Mouse (Mus musculus) neural tube, embryonic 10.5 days (tissue): ENCODE data around the gene C1qa.

Experiments used
- DNase-seq: peaks from one replicate; pipeline ENCODE4 v3.0.0-alpha.2; 2017; ENCODE audit warnings: low spot score; ENCODE audit errors: extremely low spot score

The C1qa gene

GRCm38 (mm10) chr4:136904767-136905539, 6.3 kb upstream of the C1qa start:
- no peak for DNase-seq

GRCm38 (mm10) chr4:136899154-136899553, 551 bp upstream of the C1qa start:
- no peak for DNase-seq

DNA sequence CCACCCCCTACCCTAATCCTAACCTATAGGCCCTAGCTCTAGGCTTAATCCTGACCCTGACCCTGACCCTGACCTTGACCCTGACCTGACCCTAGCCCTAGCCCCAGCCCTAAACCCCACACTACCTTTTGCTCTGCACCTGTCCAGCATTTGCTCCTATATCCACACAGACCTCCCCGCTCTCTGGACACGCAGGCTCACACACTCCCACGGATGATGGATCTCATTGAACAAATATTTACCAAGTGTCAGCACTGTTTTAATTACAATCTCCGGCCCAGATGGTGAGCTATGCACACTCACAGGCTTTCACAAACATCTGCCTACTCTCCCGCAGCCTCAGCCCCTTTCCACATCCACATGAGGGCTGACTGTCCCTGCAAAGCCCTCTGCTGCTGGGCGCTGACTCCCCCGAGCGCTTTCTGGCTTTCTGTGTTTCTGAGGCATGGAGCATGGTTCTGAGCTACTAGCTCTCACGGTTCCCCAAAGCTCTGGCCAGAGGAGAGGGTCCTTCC, 462 bp downstream of the C1qa start:
- DNase-seq: no peak

- no peak for DNase-seq
Measured at GRCm38 (mm10) chr4:136896461-136896860, 2.1 kb downstream of the C1qa start.

GRCm38 (mm10) chr4:136895861-136896260, 2.7 kb downstream of the C1qa start:
- DNase-seq: no peak

- no peak for DNase-seq
Measured at GRCm38 (mm10) chr4:136894821-136895220, 3.8 kb downstream of the C1qa start.

DNA sequence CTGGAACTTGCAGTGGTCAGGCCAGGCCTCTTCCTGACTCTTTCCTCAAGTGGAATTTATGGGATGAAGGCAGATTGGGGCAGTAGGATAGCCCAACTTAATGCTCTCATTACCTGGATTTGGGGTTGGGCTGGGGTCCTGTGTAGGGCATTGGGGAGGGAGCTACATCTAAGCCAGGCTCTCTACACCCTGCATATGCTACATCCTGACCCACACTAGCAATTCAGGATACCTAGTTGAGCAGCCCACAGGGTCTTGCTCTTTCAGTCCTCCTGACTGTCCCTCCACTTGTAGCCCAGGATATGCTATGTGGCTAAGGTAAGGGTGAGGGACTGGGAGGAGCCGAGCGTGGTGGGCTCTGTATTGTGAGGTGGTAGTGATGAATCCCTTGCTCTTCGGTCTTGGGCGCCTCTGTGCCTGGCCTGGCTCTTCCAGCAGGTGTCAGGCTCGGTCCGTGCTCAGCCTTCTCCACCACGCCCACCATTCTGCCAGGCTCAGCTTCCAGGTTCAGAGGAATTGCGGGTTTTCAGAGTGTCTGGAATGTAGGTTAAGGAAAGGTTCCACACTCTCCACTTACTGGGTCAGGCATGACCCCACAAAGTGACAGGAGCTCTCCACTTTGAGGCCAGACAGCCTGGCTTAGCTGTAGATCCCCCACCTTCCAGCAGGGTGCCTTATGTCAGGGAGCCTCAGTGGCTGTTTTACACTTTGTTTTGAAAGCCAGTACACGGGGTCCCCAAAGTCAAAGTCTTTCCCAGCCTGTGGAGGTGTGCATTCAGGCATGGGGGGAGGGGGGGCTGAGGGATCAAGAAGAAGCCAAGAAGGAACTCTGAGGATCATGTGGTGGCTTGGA, 4.7 kb downstream of the C1qa start:
- DNase-seq: peak; percentile 61

DNA sequence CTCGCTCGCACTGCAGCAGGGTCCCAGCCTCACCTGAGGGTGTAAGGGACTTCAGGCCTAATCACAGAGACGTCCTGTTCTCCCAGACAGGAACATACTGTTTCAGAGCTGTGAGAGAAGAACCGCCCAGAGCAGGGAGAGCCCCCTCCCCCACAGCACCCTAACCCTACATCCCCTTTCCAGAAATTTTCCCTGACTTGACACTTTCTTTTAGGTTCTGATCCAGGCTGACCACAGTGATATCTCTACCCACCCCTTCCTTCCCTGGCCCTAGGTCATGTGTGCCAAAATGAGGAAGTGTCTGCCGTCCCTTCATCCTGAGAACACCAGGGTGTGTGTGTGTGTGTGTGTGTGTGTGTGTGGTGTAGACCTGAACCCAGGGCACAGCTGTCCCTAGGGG, 5.8 kb downstream of the C1qa start, which contains the start of gene C1qc:
Gene C1qc (minus strand): TSS at position 255 of the 400 bp plus-strand sequence.
- no peak for DNase-seq

DNA sequence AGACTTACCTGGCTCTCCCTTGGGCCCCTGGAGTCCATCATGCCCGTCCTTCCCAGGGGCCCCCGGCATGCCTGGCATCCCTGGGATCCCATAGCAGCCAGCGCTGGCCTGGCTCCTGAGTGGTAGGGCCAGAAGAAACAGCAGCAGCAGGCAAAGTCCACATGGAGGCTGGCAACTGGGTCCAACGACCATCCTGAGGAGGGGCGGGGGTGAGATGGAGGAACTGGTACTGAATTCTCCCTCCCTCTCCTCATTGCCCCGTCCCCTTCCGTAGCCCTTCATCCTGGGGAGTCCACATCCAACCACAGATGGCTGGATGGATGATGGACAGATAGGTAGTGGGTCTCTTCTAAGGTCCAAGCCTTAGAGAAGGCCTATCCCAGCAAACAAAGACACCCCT, 6.2 kb downstream of the C1qa start:
- no peak for DNase-seq

- no peak for DNase-seq
Measured at GRCm38 (mm10) chr4:136891115-136891514, 7.5 kb downstream of the C1qa start.

- DNase-seq: no peak
Measured at GRCm38 (mm10) chr4:136889981-136890380, 8.6 kb downstream of the C1qa start.

DNA sequence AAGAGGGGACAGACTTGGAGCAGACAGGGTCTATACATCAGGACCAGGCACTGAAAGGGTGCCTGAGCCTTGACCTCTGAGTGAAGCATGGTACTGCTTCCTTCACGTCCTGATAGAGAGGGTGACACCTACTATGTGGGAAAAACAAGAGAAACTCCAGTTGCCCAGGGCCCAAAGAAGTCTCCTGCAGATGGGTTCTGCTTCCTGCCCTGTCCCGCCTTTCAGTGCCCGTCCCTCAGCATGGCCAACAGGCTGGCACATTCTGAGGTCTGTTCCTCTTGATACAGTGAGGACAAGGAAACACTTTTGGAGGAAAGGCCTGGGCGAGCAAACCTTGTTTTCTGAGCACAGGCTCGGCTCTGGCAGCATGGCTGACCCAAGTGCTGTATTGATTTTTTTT, 10.9 kb downstream of the C1qa start:
- DNase-seq: no peak

DNA sequence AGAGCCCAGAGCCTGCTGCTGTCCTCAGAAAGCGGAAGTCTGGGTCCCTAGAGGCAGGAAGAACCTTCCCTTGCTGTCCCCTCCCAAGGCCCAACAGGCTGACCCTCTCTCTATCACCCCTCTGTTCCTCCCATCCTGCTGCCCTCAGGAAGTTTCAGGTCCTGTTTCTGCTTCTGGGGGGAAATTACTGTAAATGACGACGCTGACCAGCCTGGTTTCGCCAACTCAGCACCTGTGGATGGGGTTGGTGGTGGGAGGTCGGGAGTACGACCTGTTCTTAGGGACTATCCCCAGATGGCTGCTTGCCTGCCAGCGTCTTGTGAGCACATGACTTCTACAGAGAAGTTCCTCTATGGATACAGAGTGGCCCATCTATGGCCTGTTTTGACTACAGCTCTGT, 12.5 kb downstream of the C1qa start, which contains the start of gene C1qb:
Gene C1qb (minus strand): TSS at position 87 of the 400 bp plus-strand sequence.
- DNase-seq: no peak

GRCm38 (mm10) chr4:136878601-136879000, 20.0 kb downstream of the C1qa start:
- no peak for DNase-seq

- DNase-seq: no peak
Measured at GRCm38 (mm10) chr4:136878171-136878570, 20.4 kb downstream of the C1qa start.

GRCm38 (mm10) chr4:136876971-136877370, 21.6 kb downstream of the C1qa start:
- peak; percentile 57 for DNase-seq

- DNase-seq: no peak
Measured at GRCm38 (mm10) chr4:136875012-136875411, 23.6 kb downstream of the C1qa start.

DNA sequence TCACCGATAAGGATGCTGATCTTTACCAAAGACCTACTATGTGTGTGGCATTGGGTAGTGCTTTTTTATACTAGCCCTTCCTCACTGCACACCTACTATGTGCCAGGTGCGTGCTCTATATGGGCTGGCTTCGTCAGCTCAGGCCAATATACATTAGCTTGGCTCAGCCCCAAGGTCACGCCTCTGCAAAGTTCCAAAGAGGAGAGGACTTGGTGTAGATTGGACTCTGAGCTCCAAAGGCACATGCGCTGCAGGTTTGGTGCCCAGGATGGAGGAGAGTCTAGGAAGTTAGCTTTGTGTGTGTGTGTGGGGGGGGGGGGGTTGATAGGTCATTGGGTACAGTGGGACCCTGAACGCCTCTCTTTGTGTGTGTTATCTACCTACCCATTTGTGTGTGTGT, 30.2 kb downstream of the C1qa start:
- DNase-seq: no peak

GRCm38 (mm10) chr4:136867690-136868345, 30.8 kb downstream of the C1qa start:
- peak; percentile 35 for DNase-seq

DNA sequence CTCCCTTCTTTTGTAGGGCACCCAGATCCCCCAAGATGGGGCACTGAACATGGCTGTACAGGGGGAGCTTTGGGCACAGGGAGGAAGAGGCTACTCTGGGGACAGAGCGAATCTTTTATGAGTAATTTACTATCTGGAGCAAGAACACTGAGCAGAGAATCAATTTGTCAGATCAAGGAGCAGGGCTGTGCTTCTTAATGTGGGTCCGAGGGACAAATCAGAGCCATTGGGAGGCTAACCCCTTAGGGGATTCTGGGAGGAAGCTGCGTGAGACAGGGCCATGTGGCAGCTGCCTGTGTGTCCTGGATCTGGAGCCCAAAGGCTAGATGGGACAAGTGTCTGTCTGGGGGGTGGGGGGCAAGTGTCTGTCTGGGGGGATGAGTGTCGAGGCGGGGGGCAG, 33.1 kb downstream of the C1qa start:
- no peak for DNase-seq

- DNase-seq: peak; percentile 87
Measured at GRCm38 (mm10) chr4:136864751-136865470, 33.7 kb downstream of the C1qa start.
